Mouse (Mus musculus) natural killer cell, adult 2 months (primary cell): ENCODE results near the gene Tex9.

Source experiments
- DNase-seq, 2 experiments: peaks; one replicate each; pipeline ENCODE4 v3.0.0; 2022; ENCODE audit warnings: low spot score in 2 of 2

The Tex9 gene

GRCm38 (mm10) chr9:72492194-72492565 lies at the start of gene Tex9:
Tex9 (minus strand) TSS chr9:72492212.
- peak in 1 of 2 experiments; percentile 61 for DNase-seq

GRCm38 (mm10) chr9:72537086-72537485 lies 45.1 kb upstream of the Tex9 start:
- DNase-seq, result no peak

DNA sequence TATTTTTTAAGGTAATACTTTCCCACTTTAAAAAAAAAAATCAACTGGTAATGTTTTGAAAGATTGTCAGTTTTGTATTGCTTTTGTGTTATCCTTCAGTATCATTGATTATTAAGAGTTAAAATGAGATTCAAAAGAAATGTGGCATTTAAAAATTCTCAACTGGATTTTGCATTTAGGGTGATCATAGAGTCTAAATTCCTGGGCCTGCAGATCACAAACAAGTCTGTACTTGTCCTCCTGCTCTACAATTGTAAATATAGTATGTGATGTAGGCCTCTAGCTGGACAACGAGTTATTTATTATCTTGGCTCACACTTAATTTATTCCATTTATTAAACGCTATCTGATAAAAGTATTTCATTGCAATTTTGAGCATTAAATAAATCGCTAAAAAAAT lies 43.4 kb upstream of the Tex9 start:
- no peak for DNase-seq

- no peak for DNase-seq
These were observed 43.0 kb upstream of the Tex9 start for GRCm38 (mm10) chr9:72534985-72535384.

DNA sequence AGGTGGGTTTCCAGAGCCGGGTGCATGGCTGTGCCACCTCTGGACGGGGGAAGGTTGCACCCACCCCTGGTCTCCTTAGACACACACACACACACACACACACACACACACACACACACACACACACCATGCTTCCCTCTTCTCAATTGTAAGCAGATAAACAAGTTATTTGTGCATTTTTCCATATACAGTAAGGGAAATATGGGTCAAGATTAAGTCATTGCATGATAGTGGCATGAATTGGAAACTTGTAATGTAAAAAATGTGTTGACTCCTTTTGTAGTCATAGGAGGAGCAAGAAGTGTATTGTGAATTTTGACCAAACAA lies 41.0 kb upstream of the Tex9 start:
- DNase-seq, result no peak

GRCm38 (mm10) chr9:72532381-72533088 lies 40.5 kb upstream of the Tex9 start:
- DNase-seq, result peak; percentile 24 to 38

DNA sequence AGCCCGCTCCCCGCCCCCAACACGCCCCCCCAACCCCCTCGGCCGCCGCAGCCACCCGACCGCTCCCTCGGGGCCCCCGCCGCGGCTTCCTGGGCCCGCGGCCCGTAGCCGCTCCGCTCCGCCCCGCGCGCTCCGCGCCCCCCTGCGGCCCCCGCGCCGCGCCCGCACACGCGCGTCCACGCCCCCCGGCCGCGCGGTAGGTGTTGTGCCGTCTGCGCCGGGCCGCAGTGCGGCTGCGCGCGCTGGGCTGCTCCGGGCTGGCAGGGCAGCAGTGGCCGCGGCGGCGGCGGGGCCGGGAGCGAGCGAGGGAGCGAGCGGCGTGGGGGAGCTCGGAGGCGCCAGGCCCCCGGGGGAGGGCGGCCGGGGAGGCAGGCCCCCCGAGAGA lies 40.0 kb upstream of the Tex9 start, which contains the start of gene Rfx7:
TSS of gene Rfx7 (plus strand) at position 245 of the 385 bp plus-strand sequence.
- peak in 1 of 2 experiments; percentile 66 for DNase-seq

GRCm38 (mm10) chr9:72531291-72531995 lies 39.4 kb upstream of the Tex9 start:
- DNase-seq, result peak; percentile 74 to 88

DNA sequence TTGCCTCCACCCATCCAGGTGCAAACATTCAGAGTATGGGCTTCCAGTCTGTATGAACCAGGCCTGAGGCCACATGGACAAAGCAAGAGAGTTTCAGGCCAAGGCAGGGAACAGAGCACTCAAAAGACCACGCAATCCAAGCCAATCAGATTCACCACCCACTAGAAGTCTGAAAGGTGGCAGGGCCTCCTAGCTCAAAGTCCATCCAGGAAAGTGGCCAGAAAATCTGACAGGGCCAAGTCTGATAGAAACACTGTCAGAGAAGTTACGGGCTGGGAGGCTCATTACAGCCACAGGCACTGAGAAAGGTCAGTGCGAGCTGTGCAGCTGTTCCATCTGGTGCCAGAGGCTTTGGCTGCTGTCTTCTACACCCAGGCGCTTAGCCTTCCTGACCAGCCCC lies 38.8 kb upstream of the Tex9 start:
- DNase-seq, result peak in 1 of 2 experiments; percentile 7

GRCm38 (mm10) chr9:72530237-72530636 lies 38.2 kb upstream of the Tex9 start:
- peak; percentile 89 to 92 for DNase-seq

- DNase-seq, result no peak
These were observed 34.1 kb upstream of the Tex9 start for GRCm38 (mm10) chr9:72526091-72526490.

DNA sequence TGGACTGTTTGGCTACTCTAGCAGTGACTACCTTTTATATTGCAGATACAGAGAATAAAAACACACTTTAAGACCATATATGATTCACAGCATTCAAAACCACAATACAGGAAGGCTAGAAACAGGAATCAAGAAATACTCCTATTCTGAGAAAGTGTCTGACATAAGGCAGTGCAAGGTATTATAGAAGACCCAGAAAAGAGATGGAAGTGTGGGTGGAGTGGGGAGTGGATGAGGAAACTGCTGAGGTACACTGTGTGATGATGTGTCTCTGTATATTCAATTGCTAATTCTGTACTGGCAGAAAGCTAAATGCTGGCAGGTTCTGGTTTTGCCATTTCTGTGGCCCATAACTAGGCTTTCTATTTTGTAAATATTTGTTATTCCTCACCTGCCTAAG lies 28.8 kb upstream of the Tex9 start:
- DNase-seq, result no peak

- DNase-seq, result no peak
These were observed 27.2 kb upstream of the Tex9 start for GRCm38 (mm10) chr9:72519246-72519645.

DNA sequence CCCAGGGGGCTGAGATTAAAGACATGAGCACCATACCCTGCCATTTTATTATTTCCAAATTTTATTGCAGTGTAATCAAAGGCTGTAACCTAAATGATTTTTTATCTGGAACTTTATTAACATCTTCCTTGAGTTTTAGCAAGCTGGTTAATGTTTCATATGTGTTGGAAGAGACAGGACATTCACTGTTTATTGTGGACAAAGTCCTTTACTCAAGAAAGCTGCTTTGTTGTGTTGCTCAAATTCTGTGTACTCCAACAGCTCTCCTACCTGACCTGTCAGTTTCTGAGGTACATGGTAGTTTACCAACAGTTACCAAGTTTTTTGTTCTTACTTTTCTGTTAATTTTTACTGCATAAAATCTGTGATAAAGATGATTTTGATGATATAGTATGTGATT lies 23.4 kb upstream of the Tex9 start:
- no peak for DNase-seq

GRCm38 (mm10) chr9:72512229-72512981 lies 20.4 kb upstream of the Tex9 start:
- DNase-seq, result no peak

DNA sequence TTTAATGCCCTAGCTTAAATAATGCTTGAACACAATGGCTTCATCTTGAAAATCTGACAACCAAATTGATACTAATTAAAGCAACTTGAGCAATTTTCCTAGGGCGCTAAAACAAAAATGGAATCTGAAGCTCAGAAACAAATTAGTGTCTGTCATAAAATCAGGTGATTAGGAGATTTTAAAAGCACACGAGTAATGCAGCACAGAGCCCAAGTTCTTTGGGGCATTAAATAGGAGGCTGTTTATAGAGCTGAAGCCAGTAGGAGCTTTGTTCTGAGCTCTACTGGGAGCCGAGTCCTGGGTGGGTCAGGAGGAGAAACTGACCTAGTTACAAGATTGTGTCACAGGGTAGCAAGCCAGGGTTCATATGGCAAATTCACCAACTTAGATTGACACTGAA lies 5.2 kb upstream of the Tex9 start:
- DNase-seq, result no peak

DNA sequence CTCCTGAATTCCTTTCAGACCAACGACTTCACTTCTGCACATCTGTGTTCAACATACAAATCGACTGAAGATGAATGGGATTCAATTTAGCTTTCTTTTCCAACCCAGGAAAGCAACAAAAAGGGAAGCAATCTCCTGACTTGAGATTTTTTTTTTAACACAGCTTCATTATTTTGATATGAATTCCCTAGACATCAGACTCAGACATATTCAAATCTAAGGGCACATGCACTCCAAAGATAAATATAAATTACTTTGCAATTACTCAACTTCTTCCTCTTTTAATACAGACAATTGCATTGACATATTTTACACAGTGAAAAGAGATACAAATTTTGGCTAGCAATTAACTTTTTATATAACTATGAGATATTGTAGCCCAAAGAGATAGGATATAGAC lies 4.7 kb upstream of the Tex9 start:
- no peak for DNase-seq

- no peak for DNase-seq
These were observed 2.1 kb upstream of the Tex9 start for GRCm38 (mm10) chr9:72493984-72494685.

DNA sequence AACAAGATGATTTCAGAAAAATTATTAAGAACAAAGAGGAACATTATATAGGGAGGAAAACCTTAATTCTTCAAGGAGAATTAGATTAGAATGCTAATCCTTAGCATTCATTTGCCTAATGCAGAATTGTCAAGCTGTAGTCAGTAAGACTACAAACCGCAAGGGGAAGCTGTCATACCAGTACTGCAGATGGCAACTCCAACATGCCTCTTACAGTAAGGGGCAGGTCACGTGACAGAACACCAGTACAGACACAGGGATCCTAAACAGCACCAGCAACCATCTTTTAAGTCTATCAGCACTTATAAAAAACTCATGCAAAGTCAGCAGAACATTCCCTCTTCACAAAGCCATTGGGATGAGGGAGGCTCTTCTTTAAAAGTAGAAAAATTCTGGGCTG lies 1.5 kb upstream of the Tex9 start:
- peak; percentile 31 to 56 for DNase-seq

DNA sequence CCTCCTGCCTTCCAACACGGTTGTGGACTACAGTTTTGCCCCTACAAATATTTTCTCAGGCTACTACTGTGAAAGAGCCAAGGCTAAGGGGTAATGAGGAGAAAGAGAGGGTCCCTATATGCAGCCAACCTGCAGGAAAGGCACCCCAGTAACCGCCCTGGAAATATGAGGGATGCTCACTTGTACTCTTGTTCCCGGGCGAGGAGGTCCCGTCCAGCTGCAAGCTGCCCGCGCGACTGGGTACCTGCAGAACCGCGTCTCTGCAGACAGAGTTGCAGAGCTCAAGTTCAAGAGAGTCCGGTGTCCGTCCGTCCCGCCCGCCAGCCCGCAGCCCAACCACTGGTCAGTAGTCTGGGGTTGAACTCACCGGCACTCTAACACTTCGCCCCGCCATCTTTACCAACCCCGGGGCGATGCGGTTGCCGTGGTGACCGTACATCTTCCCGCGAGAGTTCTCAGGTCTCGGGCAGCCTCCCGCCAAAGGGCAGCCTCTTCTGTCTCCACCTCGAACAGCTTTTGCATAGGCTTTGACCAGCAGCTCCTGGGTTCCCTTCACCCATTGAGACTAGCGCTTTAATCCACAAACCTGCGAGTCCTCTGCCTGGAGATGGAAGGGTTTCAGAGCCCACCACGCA lies 336 bp downstream of the Tex9 start:
- DNase-seq, result peak; percentile 91 to 92

- no peak for DNase-seq
These were observed 2.9 kb downstream of the Tex9 start for GRCm38 (mm10) chr9:72489131-72489530.

DNA sequence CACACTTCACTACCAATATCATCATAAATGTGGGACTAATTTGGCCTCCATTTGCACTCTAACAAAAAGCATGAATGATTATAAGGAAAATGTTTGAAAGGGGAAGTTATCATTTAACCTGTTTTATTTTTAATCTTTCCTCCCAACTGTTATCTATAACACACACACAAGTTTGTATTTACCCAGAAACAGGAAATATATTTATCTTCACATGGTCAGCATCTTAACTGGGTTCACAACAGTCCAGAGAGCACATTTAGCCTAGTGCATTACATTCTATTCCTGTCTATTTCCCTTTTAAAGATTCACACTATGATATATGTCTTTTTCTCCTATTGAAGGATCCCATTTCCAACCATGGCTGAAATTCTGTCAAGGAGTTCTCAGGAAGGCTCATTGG lies 3.5 kb downstream of the Tex9 start:
- DNase-seq, result no peak
